Mouse (Mus musculus): ENCODE data around the gene Vmn2r6. TPM values are rescaled to one million over a fixed set of nuclear protein-coding genes. Genes with fewer than 3 reads are reported as not detected.

The Vmn2r6 gene
- not detected for polyA plus RNA-seq (2017; shearing (Covaris generic))

DNA sequence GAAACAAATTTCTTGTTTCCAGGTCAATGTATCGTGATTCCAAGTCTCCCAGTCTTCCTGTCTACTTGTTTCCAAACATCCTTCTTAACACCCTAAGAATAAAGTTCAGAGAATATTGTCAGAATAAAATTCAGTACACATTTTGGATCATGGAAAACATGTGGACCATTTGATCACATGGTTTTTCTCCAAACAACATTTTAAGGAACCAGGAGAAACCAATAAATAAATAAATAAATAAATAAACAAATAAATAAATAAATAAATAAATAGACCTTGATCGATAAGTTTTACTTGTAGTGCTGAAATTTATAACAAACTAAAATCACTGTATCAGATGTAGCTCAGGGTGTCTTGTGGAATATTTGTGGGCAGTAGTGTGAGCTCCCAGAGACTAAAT, at the start of gene Vmn2r6:
Gene Vmn2r6 (minus strand): TSS at position 101 of the 400 bp plus-strand sequence.

DNA sequence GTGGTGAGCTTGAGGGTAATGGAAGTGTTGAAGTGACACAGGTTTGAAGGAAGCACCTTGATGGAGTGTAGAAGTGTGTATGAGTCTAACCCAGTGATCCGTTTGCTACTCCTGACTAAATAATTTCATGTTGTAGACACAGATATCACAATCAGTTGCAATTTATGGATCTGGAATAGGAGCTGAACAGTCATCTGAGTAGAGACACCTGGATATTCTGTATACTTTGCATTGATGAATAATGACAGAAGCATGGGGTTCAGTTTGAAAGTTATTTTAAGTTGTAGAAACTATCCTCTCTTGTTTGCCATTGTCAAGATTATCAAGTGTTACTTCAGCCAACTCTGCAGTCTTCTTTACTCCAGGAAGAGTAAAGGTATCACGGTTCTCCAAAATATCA, 55.9 kb downstream of the Vmn2r6 start, which contains the start of gene Vmn2r5:
Gene Vmn2r5 (minus strand): TSS at position 101 of the 400 bp plus-strand sequence.

Other genes starting within 250 kb of the Vmn2r6 start
- 0.06 TPM for gene Vmn2r4, start 150.5 kb downstream of the Vmn2r6 start, polyA plus RNA-seq (2017; shearing (Covaris generic))
- not detected for gene Vmn2r5, start 56.0 kb downstream of the Vmn2r6 start, polyA plus RNA-seq (2017; shearing (Covaris generic))

All from effector memory CD4-positive, alpha-beta T cell, adult 7 months (primary cell).